Mouse (Mus musculus): ENCODE measurements around the gene Phrf1. TPM values are rescaled to one million over a fixed set of nuclear protein-coding genes. Genes with fewer than 3 reads are reported as not detected.

The Phrf1 gene
- total RNA-seq, 2 experiments from 2014 or later: 72.8 to 76.1 TPM

GRCm38 (mm10) chr7:141196619-141197282, 31.8 kb upstream of the Phrf1 start:
- Histone ChIP-seq H3K27ac (no peak overlapping the region), H3K4me3 (no peak overlapping the region)
- TF ChIP-seq CTCF (conservative IDR thresholded peaks at IDR 0.05): no peak
- DNase-seq (ENCODE audit: low spot score in 2 of 2): no peak

DNA sequence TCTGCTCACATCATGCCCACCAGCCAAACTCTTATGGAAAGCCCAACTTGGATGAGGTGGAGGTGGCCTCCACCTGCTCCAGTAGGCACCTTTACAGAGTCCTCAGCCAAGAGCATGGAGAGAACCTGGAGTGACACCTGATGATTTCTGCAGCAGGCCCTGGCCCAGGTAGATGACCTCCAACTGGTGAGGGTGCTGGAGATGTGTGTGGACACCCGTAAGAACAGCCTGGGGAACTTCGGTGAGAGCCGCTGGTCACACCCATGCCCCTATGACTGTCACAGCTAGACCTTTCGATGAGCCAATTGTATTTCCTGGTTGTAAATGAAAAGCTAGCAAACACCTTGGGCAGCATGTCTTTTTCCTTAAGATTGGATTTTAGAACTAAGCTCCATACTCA, 30.5 kb upstream of the Phrf1 start:
- TF ChIP-seq CTCF (conservative IDR thresholded peaks at IDR 0.05): no peak
- Histone ChIP-seq H3K27ac (no peak overlapping the region), H3K4me3 (no peak overlapping the region)
- no peak for DNase-seq (ENCODE audit: low spot score in 2 of 2)

DNA sequence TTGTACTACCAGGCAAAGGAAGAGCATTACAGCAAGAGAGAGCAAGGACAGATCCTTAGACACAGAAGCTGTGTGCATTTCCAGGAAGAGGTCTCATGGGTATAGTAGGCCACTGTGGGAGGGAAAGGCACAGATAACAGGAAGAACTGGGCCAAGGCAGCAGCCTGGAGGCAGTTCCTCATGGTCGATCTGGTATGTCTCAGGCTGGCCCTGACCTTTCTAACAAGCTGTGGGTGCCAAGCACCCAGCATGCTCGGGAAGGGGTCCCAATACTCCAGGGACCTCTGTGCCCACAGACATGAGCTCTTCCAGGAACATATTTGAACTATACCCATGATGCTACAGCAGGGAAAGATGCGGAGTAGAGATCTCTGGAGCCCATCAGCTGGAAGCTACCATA, 24.0 kb upstream of the Phrf1 start:
- no peak overlapping the region for H3K27ac ChIP-seq
- no peak for TF ChIP-seq CTCF (conservative IDR thresholded peaks at IDR 0.05)
- no peak overlapping the region for H3K4me3 ChIP-seq

DNA sequence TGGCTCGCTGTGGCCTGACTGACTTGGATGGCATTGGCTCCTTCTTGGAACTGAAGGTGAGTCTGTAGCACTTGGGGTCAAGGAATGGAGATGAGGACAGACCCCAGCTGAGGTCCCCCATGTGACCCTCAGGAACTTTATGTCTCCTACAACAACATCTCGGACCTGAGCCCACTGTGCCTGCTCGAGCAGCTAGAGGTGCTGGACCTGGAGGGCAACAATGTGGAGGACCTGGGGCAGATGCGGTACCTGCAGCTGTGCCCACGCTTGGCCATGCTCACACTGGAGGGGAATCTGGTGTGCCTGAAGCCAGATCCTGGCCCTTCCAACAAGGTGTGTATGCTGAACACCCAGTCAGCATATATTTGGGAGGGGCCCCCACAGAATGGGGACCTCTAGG, 23.1 kb upstream of the Phrf1 start:
- no peak for DNase-seq (ENCODE audit: low spot score in 2 of 2)
- no peak overlapping the region for H3K27ac ChIP-seq
- no peak for TF ChIP-seq CTCF (conservative IDR thresholded peaks at IDR 0.05)
- no peak overlapping the region for H3K4me3 ChIP-seq

More for the DNA sequence above, 24.0 kb upstream of the Phrf1 start:
- no peak for DNase-seq (ENCODE audit: low spot score in 2 of 2)

DNA sequence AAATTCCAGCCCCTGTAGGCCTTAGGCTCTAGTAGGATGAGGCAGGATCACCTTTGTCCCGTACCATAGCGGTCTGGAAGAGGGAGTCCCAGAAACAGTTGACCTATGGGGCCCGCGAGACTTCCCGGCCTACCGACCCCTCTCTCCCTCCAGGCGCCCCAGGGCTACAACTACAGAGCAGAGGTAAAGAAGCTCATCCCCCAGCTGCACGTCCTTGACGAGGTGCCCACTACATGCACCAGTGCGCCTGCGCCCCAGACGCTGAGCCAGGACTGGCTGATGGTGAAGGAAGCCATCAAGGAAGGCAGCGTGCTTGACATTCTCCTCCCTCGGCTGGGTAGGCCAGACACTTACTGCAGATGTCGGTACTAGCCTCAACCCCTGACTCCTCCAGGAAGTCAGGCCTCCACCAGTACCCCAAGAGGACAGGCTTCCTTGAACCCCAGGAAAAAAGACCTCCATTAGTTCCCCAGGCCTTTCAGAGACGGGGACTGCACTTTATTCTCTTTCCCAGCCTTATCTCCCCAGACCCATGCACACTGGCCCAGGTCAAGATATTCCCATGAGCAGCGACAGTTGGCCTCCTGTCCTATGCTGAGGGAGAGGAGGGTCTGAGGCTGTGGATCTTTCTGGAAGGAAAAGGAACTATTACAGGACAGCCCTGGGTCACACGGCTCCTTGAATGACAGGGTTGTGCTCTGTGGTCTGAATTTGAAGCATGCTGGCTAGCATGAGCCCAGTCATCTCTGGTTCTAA, 22.2 kb upstream of the Phrf1 start:
- Histone ChIP-seq H3K27ac (no peak overlapping the region), H3K4me3 (no peak overlapping the region)
- no peak for TF ChIP-seq CTCF (conservative IDR thresholded peaks at IDR 0.05)
- DNase-seq (ENCODE audit: low spot score in 2 of 2): no peak

GRCm38 (mm10) chr7:141209526-141209925, 19.1 kb upstream of the Phrf1 start:
- Histone ChIP-seq H3K4me3 (no peak overlapping the region), H3K27ac (no peak overlapping the region)
- TF ChIP-seq CTCF (conservative IDR thresholded peaks at IDR 0.05): no peak
- DNase-seq (ENCODE audit: low spot score in 2 of 2): no peak

DNA sequence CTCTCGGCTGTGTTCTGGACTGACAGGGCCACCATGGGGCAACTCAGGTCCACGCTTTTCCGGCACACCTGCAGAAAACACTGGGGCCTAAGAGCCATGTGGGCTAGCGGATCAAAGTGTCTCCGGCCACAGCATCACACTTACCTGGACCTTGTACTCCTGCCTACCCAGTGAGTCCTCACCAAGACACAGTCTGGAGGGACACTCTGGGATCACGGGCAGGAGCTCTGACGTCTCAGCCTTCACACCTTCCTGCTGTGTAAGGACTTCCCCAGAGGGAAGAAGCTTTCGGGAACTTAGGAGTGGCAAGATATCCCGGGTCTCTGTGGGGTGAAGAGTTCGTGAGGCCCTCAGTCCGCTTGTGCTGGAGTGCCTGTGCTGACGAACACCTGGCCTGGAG, 18.4 kb upstream of the Phrf1 start:
- Histone ChIP-seq H3K4me3 (no peak overlapping the region), H3K27ac (no peak overlapping the region)
- no peak for TF ChIP-seq CTCF (conservative IDR thresholded peaks at IDR 0.05)
- no peak for DNase-seq (ENCODE audit: low spot score in 2 of 2)

GRCm38 (mm10) chr7:141210606-141211131, 17.9 kb upstream of the Phrf1 start:
- DNase-seq (ENCODE audit: low spot score in 2 of 2): no peak
- H3K4me3 ChIP-seq: no peak overlapping the region
- H3K27ac ChIP-seq: no peak overlapping the region
- no peak for TF ChIP-seq CTCF (conservative IDR thresholded peaks at IDR 0.05)

- DNase-seq (ENCODE audit: low spot score in 2 of 2): no peak
- TF ChIP-seq CTCF (conservative IDR thresholded peaks at IDR 0.05): no peak
- H3K27ac ChIP-seq: no peak overlapping the region
Observed at GRCm38 (mm10) chr7:141213133-141213532, 15.5 kb upstream of the Phrf1 start.

GRCm38 (mm10) chr7:141213605-141214235, 14.9 kb upstream of the Phrf1 start, which contains the start of gene Lmntd2:
TSS of gene Lmntd2 (minus strand) at chr7:141214080.
- DNase-seq (ENCODE audit: low spot score in 2 of 2): no peak
- TF ChIP-seq CTCF (conservative IDR thresholded peaks at IDR 0.05): no peak
- Histone ChIP-seq H3K27ac (no peak within 1 kb of the TSS), H3K4me3 (no peak within 1 kb of the TSS)

More at GRCm38 (mm10) chr7:141213133-141213532, 15.5 kb upstream of the Phrf1 start:
- no peak overlapping the region for H3K4me3 ChIP-seq

GRCm38 (mm10) chr7:141214310-141214709, 14.3 kb upstream of the Phrf1 start:
- no peak for DNase-seq (ENCODE audit: low spot score in 2 of 2)
- no peak for TF ChIP-seq CTCF (conservative IDR thresholded peaks at IDR 0.05)
- Histone ChIP-seq H3K27ac (no peak overlapping the region), H3K4me3 (no peak overlapping the region)

DNA sequence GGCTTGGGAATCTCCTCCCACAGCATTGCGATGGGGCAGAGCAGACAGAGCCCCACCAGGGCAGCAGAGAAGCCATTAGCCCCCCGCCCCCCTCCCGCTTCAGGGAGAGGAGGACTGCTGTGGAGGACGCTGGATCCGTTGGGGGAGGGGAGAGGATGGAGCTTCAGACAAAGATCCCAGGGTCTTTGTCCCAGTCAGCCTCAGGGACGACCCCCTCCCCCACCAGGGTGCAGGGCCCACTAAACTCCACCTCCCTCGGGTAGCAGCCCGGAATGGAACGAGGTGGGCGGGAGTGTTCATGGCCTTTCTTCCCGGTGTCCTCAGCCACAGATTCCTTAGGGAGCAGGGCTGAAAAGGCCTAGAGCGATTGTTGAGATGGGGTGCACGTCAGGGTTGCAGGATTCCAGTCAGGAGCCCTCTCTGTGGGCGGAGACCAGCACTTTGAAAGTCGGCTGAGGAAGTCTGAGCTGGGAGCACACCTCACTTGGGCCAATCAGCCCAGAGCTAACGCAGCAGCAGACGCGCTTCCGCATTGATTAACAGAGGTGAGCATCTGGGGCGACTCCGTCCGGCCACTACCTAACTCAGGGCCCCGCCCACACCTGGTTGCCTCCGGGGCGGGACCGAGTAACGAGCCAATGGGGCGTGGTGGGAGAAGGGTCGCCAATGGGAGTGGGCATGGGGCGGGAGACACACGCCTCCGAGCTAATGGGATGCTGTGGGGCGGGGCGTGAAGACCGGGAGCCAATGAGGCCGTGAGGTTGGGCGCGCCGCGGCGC, 13.3 kb upstream of the Phrf1 start, which contains the start of gene Rassf7:
Gene Rassf7 (plus strand): TSS at position 760 of the 779 bp plus-strand sequence.
- peak; percentile 75 to 76 for DNase-seq (ENCODE audit: low spot score in 2 of 2)
- Histone ChIP-seq H3K4me3 (peak within 1 kb of the TSS; percentile 66), H3K27ac (no peak within 1 kb of the TSS)
- no peak for TF ChIP-seq CTCF (conservative IDR thresholded peaks at IDR 0.05)

Measured in layer of hippocampus, adult 2 months (tissue).